Mouse (Mus musculus) brain, embryonic 14.5 days (tissue): ENCODE results near the gene Iqsec2.

Source experiments
- CTCF ChIP-seq: fragments of 200-500 bp; IDR thresholded peaks from 2 replicates; pipeline ENCODE4 v1.5.1; 2012; ENCODE audit warnings: inconsistent platforms, mild to moderate bottlenecking, moderate library complexity, borderline replicate concordance; ENCODE audit not compliant: insufficient read depth, insufficient read length; ENCODE audit errors: extremely low read depth
- POLR2A ChIP-seq: fragments of 200-500 bp; IDR thresholded peaks from 2 replicates; pipeline ENCODE4 v1.6.1; 2012; ENCODE audit warnings: mild to moderate bottlenecking, inconsistent platforms, borderline replicate concordance; ENCODE audit not compliant: poor library complexity, insufficient read depth, insufficient read length, severe bottlenecking; ENCODE audit errors: extremely low read depth

DNA sequence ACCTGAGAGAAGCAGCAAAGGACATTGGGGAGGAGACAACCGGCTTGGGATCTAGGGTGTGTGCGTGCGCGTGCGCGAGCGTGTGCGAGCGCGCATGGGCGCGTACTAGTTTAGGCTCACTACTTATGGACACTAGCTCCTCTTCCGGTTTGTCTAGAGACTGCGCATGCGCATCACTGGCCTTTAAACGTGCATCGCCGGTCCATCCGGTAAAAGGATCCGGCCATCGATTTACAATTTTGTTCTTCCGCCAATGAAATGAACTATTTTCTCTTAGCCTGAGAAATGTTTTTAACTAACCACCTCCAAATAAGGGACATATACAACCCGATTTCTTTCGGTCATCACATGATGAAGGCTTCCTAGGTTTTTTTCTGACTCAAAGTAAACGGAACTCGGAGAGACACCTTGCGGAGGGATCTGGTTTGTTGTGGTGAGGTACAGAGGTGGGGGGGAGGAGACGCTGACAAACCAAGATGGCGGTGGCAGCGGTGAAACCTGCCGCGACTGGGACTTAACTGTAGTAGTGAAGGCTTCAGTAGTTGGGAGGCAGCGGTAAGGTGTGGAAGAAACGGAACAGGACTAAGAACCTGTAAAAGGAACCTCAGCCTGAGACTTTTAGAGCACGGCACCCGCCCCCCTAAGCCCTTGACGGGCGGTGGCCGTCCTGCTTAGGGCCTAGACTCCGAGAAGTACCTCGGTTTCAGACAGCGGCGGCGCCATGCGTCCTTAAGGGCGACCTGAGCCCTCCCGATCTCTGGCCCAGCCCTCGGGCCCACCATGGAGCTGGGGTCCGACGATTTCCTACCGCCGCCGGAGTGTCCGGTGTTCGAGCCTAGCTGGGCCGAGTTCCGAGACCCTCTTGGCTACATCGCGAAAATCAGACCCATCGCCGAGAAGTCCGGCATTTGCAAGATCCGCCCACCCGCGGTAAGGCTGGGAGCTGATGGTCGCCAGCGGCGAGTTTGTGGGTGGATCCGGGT, 89.0 kb downstream of the Iqsec2 start, which contains the start of gene Kdm5c:
- peak; percentile 39; the same call in 1 of the 2 replicates for TF ChIP-seq POLR2A
- TF ChIP-seq CTCF, result no peak
